Mouse (Mus musculus) lung, postnatal 36 days (tissue): Measurements from ENCODE around the gene Nfil3.

Source experiments
- DNase-seq: peaks from one replicate; pipeline ENCODE4 v3.0.0; 2022; ENCODE audit warnings: mixed read lengths

Nfil3 gene

GRCm38 (mm10) chr13:52981441-52982281 is 788 bp upstream of the Nfil3 start:
- peak; percentile 66 for DNase-seq

- DNase-seq, result peak; percentile 78
Observed at GRCm38 (mm10) chr13:52980211-52980950, 492 bp downstream of the Nfil3 start.

GRCm38 (mm10) chr13:52979331-52980051 is 1.4 kb downstream of the Nfil3 start:
- DNase-seq, result peak; percentile 28

GRCm38 (mm10) chr13:52978321-52978981 is 2.4 kb downstream of the Nfil3 start:
- DNase-seq, result peak; percentile 29

- no peak for DNase-seq
Observed at GRCm38 (mm10) chr13:52977757-52978156, 3.1 kb downstream of the Nfil3 start.

- DNase-seq, result no peak
Observed at GRCm38 (mm10) chr13:52977221-52977609, 3.7 kb downstream of the Nfil3 start.

- peak; percentile 86 for DNase-seq
Observed at GRCm38 (mm10) chr13:52976510-52977220, 4.2 kb downstream of the Nfil3 start.

GRCm38 (mm10) chr13:52976130-52976509 is 4.8 kb downstream of the Nfil3 start:
- peak; percentile 62 for DNase-seq

- peak; percentile 36 for DNase-seq
Observed at GRCm38 (mm10) chr13:52974676-52975075, 6.2 kb downstream of the Nfil3 start.

GRCm38 (mm10) chr13:52973427-52973826 is 7.4 kb downstream of the Nfil3 start:
- no peak for DNase-seq

GRCm38 (mm10) chr13:52972626-52973025 is 8.2 kb downstream of the Nfil3 start:
- DNase-seq, result peak; percentile 12

GRCm38 (mm10) chr13:52970876-52971275 is 10.0 kb downstream of the Nfil3 start:
- no peak for DNase-seq

GRCm38 (mm10) chr13:52962922-52963321 is 18.0 kb downstream of the Nfil3 start:
- no peak for DNase-seq

GRCm38 (mm10) chr13:52962361-52962760 is 18.5 kb downstream of the Nfil3 start:
- no peak for DNase-seq

- DNase-seq, result no peak
Observed at GRCm38 (mm10) chr13:52953779-52954553, 26.9 kb downstream of the Nfil3 start.

- DNase-seq, result no peak
Observed at GRCm38 (mm10) chr13:52949211-52949610, 31.7 kb downstream of the Nfil3 start.

- no peak for DNase-seq
Observed at GRCm38 (mm10) chr13:52947545-52947944, 33.3 kb downstream of the Nfil3 start.

GRCm38 (mm10) chr13:52945769-52946168 is 35.1 kb downstream of the Nfil3 start:
- no peak for DNase-seq

GRCm38 (mm10) chr13:52944116-52944515 is 36.8 kb downstream of the Nfil3 start:
- peak; percentile 11 for DNase-seq

GRCm38 (mm10) chr13:52942876-52943388 is 37.9 kb downstream of the Nfil3 start:
- no peak for DNase-seq

- DNase-seq, result no peak
Observed at GRCm38 (mm10) chr13:52940956-52941355, 39.9 kb downstream of the Nfil3 start.
